Mouse (Mus musculus) brain, adult 2 months (tissue): ENCODE results near the gene Ern1.

Source experiments
- DNase-seq: peaks from one replicate; pipeline ENCODE4 v3.0.0; 2011; ENCODE audit warnings: low read depth, low spot score

The Ern1 gene

DNA sequence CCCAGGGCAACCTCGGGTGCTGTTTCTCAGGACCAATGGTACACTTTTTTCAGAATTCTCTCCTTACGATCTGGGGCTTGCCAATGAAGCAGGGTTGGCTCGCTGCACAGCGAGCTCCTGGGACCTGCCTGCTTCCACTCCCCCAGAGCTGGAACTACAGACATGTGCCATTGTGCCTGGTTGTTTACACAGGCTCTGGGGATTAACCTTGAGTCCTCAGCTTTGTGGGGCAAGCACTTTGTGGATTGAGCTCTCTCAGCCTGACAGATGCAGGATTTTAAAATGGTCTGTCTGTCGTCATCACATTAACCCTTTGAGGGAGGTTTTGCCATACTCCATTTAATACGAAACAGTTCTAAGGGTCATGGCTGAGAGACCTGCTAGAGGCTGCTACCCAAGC is 142.7 kb downstream of the Ern1 start:
- no peak for DNase-seq
